Mouse (Mus musculus): Measurements from ENCODE around the gene Rabgap1l.

The Rabgap1l gene

GRCm38 (mm10) chr1:160596252-160596947 is 196.6 kb downstream of the Rabgap1l start:
- DNase-seq (ENCODE audit: low read depth in 1 of 2, low spot score in 2 of 2): no peak

DNA sequence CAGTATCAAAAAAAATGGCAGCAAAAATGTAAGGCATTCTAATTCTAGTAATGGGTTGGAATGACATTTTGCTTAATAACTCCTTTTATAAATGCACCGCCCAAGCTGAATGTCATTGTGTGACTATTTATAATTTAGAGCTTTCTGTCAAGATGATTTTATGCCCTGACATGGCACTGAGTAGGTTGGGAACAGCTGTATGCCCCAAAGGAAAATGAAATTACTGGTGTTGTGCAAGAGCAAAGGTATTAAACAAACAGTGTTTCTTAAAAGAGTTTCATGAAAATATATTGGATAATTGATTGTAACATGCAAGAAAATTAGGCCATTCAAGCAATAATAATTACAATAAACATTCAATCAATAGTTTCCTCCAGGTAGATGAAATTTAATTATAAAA is 198.4 kb downstream of the Rabgap1l start:
- no peak for DNase-seq (ENCODE audit: low read depth in 1 of 2, low spot score in 2 of 2)

DNA sequence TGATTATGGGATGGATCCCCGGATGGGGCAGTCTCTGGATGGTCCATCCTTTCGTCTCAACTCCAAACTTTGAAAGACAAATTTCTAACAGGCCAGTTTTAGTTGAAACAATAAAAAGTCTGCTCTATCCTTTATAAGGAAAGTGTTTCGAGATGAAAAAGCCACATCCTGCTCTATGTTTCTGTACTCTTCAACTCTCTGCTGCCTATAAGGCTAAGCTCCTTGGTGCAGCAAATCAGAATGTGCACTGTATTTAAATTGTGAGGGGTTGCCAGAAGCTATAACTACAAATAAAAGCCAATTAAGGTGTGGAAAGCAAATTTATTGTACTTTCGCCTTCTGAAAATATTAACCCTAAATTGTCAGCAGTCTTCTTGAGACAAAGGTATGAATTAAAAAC is 198.9 kb downstream of the Rabgap1l start:
- DNase-seq (ENCODE audit: low read depth in 1 of 2, low spot score in 2 of 2): no peak

GRCm38 (mm10) chr1:160588911-160589590 is 204.0 kb downstream of the Rabgap1l start:
- DNase-seq (ENCODE audit: low read depth in 1 of 2, low spot score in 2 of 2): no peak

GRCm38 (mm10) chr1:160579309-160580233 is 213.4 kb downstream of the Rabgap1l start:
- no peak for DNase-seq (ENCODE audit: low read depth in 1 of 2, low spot score in 2 of 2)

- DNase-seq (ENCODE audit: low read depth in 1 of 2, low spot score in 2 of 2): no peak
Measured at GRCm38 (mm10) chr1:160576124-160576523, 216.9 kb downstream of the Rabgap1l start.

- DNase-seq (ENCODE audit: low read depth in 1 of 2, low spot score in 2 of 2): no peak
Measured at GRCm38 (mm10) chr1:160574039-160574438, 219.0 kb downstream of the Rabgap1l start.

DNA sequence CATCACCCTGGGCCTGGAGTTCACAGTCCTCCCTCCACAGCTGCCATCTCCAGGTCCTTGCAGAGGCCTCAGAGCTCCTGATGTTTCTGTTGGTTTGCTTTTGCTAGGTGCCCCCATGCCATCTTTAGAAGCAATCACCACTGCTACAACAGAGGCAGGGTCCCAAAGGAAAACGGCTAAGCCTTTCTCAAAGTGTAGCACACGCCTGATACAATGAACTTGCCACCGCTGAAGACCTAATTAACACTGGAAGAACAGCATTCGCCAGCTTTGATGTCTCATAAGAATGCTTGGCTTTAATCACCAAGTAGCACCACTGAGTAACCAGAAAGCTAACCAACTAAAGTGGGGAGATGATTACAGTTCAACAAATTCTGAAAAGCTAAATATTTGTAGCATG is 226.6 kb downstream of the Rabgap1l start:
- no peak for DNase-seq (ENCODE audit: low read depth in 1 of 2, low spot score in 2 of 2)

DNA sequence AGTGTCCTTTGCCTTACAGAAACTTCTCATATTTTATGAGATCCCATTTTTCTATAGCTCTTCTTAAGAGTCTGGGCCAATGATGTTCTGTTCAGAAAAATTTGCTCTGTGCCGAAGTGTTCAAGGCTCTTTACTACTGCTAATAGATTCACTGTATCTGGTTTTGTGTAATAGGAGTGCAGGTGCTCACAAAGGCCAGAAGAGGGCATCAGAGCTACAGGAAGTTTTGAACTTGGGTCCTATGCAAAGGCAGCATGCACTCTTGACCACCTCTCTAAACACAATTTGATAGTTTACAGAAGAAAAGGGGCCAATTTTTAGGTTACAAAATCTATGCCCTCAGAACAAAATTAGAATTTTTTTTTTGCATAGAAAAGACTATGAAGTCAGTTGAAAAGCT is 231.6 kb downstream of the Rabgap1l start:
- DNase-seq (ENCODE audit: low read depth in 1 of 2, low spot score in 2 of 2): no peak

- no peak for DNase-seq (ENCODE audit: low read depth in 1 of 2, low spot score in 2 of 2)
Measured at GRCm38 (mm10) chr1:160550636-160551035, 242.4 kb downstream of the Rabgap1l start.

- no peak for DNase-seq (ENCODE audit: low read depth in 1 of 2, low spot score in 2 of 2)
Measured at GRCm38 (mm10) chr1:160547934-160548876, 244.8 kb downstream of the Rabgap1l start.

- no peak for DNase-seq (ENCODE audit: low read depth in 1 of 2, low spot score in 2 of 2)
Measured at GRCm38 (mm10) chr1:160535649-160536048, 257.4 kb downstream of the Rabgap1l start.

DNA sequence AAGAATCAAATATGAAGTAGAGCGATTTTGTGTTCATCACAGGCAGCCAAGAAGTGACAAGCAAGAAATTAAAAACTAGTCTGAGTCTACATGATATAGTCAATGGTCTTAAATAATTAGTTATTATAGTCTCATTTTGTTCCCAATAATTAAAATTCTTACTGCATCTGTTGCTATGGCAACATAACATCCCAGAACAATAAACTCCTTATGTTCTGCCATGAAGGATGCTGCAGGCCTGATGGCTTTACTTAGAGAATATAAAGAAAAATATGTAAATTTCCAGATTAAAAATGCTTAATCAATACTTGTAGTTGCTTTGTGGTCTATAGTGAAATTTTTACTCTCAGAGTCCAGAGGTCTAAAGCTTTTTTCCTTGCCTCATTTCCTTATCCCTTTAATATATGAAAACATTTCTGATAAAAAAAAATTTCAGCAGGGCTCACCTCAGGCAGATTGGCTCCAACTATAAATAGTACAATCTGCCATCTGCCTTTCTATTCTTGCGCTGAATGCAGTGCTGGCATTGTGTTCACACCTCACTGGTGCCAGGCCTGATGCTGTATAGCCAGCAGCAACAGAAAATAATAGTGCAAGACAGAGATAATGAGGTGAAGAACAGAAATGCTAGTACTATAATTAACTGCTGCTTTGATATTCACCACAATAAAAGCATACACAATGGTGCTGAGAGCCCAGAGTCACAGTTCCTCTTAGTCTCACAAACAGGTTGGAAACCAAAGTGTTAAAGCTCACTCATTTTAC is 258.3 kb downstream of the Rabgap1l start:
- no peak for DNase-seq (ENCODE audit: low read depth in 1 of 2, low spot score in 2 of 2)

DNA sequence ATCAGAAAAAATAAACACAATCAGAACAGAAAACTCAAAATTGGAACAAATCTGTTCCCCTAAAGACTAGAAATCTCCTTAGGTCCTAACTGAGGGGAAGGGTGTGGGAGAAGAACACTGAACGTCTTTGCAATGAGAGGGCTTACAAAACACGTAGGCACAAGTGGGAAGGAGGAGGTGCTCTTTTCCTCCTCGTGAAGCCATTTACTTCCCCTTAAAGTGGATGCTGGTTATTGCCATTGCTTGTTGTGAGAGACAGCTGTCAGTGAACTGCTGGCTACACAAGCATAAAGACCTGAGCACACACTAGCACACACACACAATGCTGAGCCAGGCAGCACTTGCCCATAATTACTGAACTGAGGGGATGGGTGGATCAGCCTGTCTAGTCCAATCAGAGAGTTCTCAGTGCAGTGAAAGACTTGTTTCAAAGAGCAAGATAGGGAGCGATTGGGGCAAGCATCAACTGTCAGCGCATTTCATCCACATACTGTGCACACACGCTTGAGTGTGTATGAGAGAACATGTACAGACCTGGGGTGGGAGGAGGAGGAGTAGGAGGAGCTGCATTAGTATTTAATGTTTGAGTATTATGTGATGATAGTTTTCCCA is 259.7 kb downstream of the Rabgap1l start:
- no peak for DNase-seq (ENCODE audit: low read depth in 1 of 2, low spot score in 2 of 2)

GRCm38 (mm10) chr1:160531402-160531801 is 261.6 kb downstream of the Rabgap1l start:
- no peak for DNase-seq (ENCODE audit: low read depth in 1 of 2, low spot score in 2 of 2)

DNA sequence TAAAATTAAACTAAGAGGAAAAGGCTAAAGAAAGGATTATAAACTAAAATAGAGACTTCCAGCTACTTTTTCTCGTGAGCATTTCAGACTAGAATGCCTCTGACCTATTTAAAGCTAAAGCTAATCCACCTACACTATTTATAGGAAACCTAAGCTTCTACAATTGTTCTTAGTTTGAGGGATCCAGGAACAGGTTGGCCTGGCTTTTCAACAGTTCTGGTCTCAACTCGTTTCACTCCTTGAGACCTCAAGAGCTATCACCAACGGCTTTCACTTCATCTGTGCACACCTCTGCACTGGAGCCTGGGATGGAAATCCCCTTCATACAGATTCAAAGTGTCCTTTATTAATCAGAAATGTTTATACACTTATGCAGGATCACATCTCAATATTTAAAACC is 271.1 kb downstream of the Rabgap1l start:
- DNase-seq (ENCODE audit: low read depth in 1 of 2, low spot score in 2 of 2): no peak

- no peak for DNase-seq (ENCODE audit: low read depth in 1 of 2, low spot score in 2 of 2)
Measured at GRCm38 (mm10) chr1:160520665-160521064, 272.3 kb downstream of the Rabgap1l start.

GRCm38 (mm10) chr1:160519896-160520465 is 273.0 kb downstream of the Rabgap1l start:
- no peak for DNase-seq (ENCODE audit: low read depth in 1 of 2, low spot score in 2 of 2)

- no peak for DNase-seq (ENCODE audit: low read depth in 1 of 2, low spot score in 2 of 2)
Measured at GRCm38 (mm10) chr1:160518552-160518951, 274.5 kb downstream of the Rabgap1l start.
